Mouse (Mus musculus): ENCODE measurements at regions not wholly inside any gene's neighbourhood (a gene's known extent, or its start where the extent isn't known, plus 50 kb on each side); places are given as distances from the start of the nearest gene placed in this dataset.
A peak's percentile ranks its signal among the peaks of the same experiment; 100 is the strongest.

- ATAC-seq: no peak
These were observed 168.8 kb downstream of the Gm45692 start for GRCm38 (mm10) chr8:26288163-26288562.

GRCm38 (mm10) chr8:26298066-26298804 lies 178.9 kb downstream of the Gm45692 start:
- no peak for ATAC-seq

- no peak for ATAC-seq
These were observed 180.9 kb downstream of the Gm45692 start for GRCm38 (mm10) chr8:26300246-26300645.

- ATAC-seq: no peak
These were observed 182.6 kb downstream of the Gm45692 start for GRCm38 (mm10) chr8:26301961-26302360.

- ATAC-seq: no peak
These were observed 185.2 kb downstream of the Gm45692 start for GRCm38 (mm10) chr8:26304566-26304965.

- ATAC-seq: no peak
These were observed 185.9 kb downstream of the Gm45692 start for GRCm38 (mm10) chr8:26305061-26305879.

- no peak for ATAC-seq
These were observed 188.8 kb downstream of the Gm45692 start for GRCm38 (mm10) chr8:26308121-26308641.

- ATAC-seq: no peak
These were observed 190.4 kb downstream of the Gm45692 start for GRCm38 (mm10) chr8:26309764-26310163.

- no peak for ATAC-seq
These were observed 204.4 kb downstream of the Gm45692 start for GRCm38 (mm10) chr8:26323606-26324350.

GRCm38 (mm10) chr8:26324606-26325005 lies 205.3 kb downstream of the Gm45692 start:
- ATAC-seq: no peak

- no peak for ATAC-seq
These were observed 210.5 kb downstream of the Gm45692 start for GRCm38 (mm10) chr8:26329813-26330212.

GRCm38 (mm10) chr8:26336906-26337650 lies 217.7 kb downstream of the Gm45692 start:
- ATAC-seq: no peak

GRCm38 (mm10) chr8:26345078-26345477 lies 225.7 kb downstream of the Gm45692 start:
- ATAC-seq: peak; percentile 72

GRCm38 (mm10) chr8:26349231-26349630 lies 229.9 kb downstream of the Gm45692 start:
- no peak for ATAC-seq

- ATAC-seq: no peak
These were observed 230.5 kb downstream of the Gm45692 start for GRCm38 (mm10) chr8:26349854-26350253.

GRCm38 (mm10) chr8:26350616-26351015 lies 231.3 kb downstream of the Gm45692 start:
- ATAC-seq: no peak

GRCm38 (mm10) chr8:26351643-26352540 lies 232.6 kb downstream of the Gm45692 start:
- no peak for ATAC-seq

GRCm38 (mm10) chr8:26352541-26353010 lies 233.2 kb downstream of the Gm45692 start:
- ATAC-seq: no peak

- ATAC-seq: no peak
These were observed 234.1 kb downstream of the Gm45692 start for GRCm38 (mm10) chr8:26353476-26353875.

GRCm38 (mm10) chr8:26354516-26354915 lies 235.2 kb downstream of the Gm45692 start:
- ATAC-seq: no peak

- no peak for ATAC-seq
These were observed 237.5 kb downstream of the Gm45692 start for GRCm38 (mm10) chr8:26356801-26357200.

Measured in CD4-positive, CD25-positive, alpha-beta regulatory T cell, adult 4 months (primary cell).